Mouse (Mus musculus): ENCODE data around the gene Elavl3. TPM values are rescaled to one million over a fixed set of nuclear protein-coding genes. Genes with fewer than 3 reads are reported as not detected.

Elavl3 gene
- polyA plus RNA-seq, 1 experiment from 2014 or later = 0.12 TPM

DNA sequence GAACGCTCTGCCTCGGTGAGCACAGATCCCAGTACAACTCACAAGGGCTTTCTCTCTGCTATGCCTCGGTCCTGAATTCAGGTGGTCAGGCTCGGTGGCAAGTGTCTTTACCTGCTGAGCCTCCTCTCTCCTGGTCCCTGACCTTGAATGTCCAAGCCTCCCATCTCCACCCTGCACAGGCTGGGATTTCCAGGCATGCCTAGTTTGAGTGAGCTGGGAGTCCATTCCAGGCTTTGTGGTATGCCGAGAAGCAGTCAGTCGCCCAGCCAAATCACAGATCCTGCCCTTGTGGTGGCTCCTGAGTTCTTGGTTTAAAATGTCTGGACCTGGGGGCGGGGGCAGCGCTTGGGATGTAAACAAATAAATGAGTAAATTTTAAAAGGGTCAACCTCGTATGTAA lies 4.5 kb downstream of the Elavl3 start:
- Histone ChIP-seq H3K9me3 (replicated peaks; ENCODE audit: low read length) (no peaks in the 10 kb centered on the region), H3K27ac (no peak overlapping the region), H3K27me3 (ENCODE audit: insufficient read depth, low read length) (peaks cover 25% of the 10 kb centered on the region), H3K36me3 (ENCODE audit: insufficient read depth, low read length) (no peaks in the 10 kb centered on the region), H3K4me1 (replicated peaks; ENCODE audit: insufficient read depth, low read length) (peaks cover 10% of the 10 kb centered on the region), H3K4me3 (replicated peaks; ENCODE audit: low read depth, low read length) (no peak overlapping the region), H3K4me2 (ENCODE audit: low read length) (no peak overlapping the region), H3K9ac (ENCODE audit: low read depth, low read length) (no peak overlapping the region)
- no peak for TF ChIP-seq CTCF (IDR thresholded peaks at IDR 0.05; ENCODE audit: low read depth)
- no peak for ATAC-seq (replicated peaks; ENCODE audit: low FRiP score, low read depth)
- DNase-seq (ENCODE audit: low spot score) = no peak
- 51% methylated on average over 9 of the region's 9 CpGs for WGBS

- Histone ChIP-seq H3K9ac (ENCODE audit: low read depth, low read length) (no peak overlapping the region), H3K27me3 (ENCODE audit: insufficient read depth, low read length) (no peaks in the 10 kb centered on the region), H3K4me2 (ENCODE audit: low read length) (no peak overlapping the region), H3K4me3 (replicated peaks; ENCODE audit: low read depth, low read length) (no peak overlapping the region), H3K36me3 (ENCODE audit: insufficient read depth, low read length) (no peaks in the 10 kb centered on the region), H3K9me3 (replicated peaks; ENCODE audit: low read length) (no peaks in the 10 kb centered on the region), H3K27ac (no peak overlapping the region), H3K4me1 (replicated peaks; ENCODE audit: insufficient read depth, low read length) (no peaks in the 10 kb centered on the region)
- DNase-seq (ENCODE audit: low spot score) (no peak), ATAC-seq (replicated peaks; ENCODE audit: low FRiP score, low read depth) (no peak)
- WGBS = 48% methylated on average over 2 of the region's 2 CpGs
- TF ChIP-seq CTCF (IDR thresholded peaks at IDR 0.05; ENCODE audit: low read depth) = no peak
Observed at GRCm38 (mm10) chr9:22041832-22042231, 10.0 kb downstream of the Elavl3 start.

- H3K36me3 ChIP-seq (ENCODE audit: insufficient read depth, low read length) = no peaks in the 10 kb centered on the region
- H3K4me3 ChIP-seq (replicated peaks; ENCODE audit: low read depth, low read length) = no peak overlapping the region
- ATAC-seq (replicated peaks; ENCODE audit: low FRiP score, low read depth) = no peak
- no peak for TF ChIP-seq CTCF (IDR thresholded peaks at IDR 0.05; ENCODE audit: low read depth)
- no peak overlapping the region for H3K4me2 ChIP-seq (ENCODE audit: low read length)
- WGBS = 52% methylated on average over 10 of the region's 10 CpGs
- H3K27ac ChIP-seq = no peak overlapping the region
- no peaks in the 10 kb centered on the region for H3K9me3 ChIP-seq (replicated peaks; ENCODE audit: low read length)
- H3K27me3 ChIP-seq (ENCODE audit: insufficient read depth, low read length) = no peaks in the 10 kb centered on the region
- H3K9ac ChIP-seq (ENCODE audit: low read depth, low read length) = no peak overlapping the region
- DNase-seq (ENCODE audit: low spot score) = no peak
- no peaks in the 10 kb centered on the region for H3K4me1 ChIP-seq (replicated peaks; ENCODE audit: insufficient read depth, low read length)
Observed at GRCm38 (mm10) chr9:22037826-22038225, 14.0 kb downstream of the Elavl3 start.

DNA sequence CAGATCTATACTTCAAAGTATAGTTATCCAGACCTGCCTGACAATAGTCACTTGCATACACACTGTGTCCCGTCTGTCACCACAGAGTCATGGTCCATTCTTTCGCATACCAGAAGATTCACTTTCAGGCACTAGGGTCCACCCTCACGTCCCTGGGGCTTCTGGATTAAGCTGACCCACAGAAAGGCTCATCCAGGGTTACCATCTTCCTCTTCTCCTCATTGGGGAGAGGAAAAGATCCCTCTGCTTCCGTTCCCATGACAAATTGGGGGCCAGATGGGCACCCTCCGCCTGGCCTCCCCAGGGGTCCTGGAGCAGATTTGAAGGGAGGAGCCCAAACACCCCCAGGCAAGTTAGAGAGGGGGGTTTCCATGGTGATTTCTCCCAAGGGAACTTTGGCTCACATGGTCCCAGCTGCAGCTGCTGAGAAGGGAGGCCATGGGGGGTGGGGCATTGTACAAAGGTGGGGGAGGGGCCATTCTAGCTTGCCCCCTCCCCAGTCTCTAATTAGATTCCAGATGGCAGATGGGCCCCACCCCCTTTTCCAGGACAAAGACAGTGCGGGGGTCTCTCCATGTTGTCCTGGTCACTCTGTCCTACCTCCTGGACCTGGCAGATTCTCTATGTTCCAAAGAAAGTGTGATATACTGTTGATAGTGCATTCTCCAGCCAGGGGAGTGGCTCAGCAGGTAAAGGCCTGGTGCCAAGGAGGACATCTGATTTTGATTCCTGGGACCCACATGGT lies 16.4 kb downstream of the Elavl3 start:
- no peak for ATAC-seq (replicated peaks; ENCODE audit: low FRiP score, low read depth)
- Histone ChIP-seq H3K4me3 (replicated peaks; ENCODE audit: low read depth, low read length) (no peak overlapping the region), H3K27ac (no peak overlapping the region), H3K9ac (ENCODE audit: low read depth, low read length) (no peak overlapping the region), H3K27me3 (ENCODE audit: insufficient read depth, low read length) (no peaks in the 10 kb centered on the region), H3K4me2 (ENCODE audit: low read length) (no peak overlapping the region), H3K36me3 (ENCODE audit: insufficient read depth, low read length) (no peaks in the 10 kb centered on the region), H3K9me3 (replicated peaks; ENCODE audit: low read length) (no peaks in the 10 kb centered on the region), H3K4me1 (replicated peaks; ENCODE audit: insufficient read depth, low read length) (no peaks in the 10 kb centered on the region)
- TF ChIP-seq CTCF (IDR thresholded peaks at IDR 0.05; ENCODE audit: low read depth) = no peak
- 66% methylated on average over 6 of the region's 6 CpGs for WGBS
- DNase-seq (ENCODE audit: low spot score) = no peak

- TF ChIP-seq CTCF (IDR thresholded peaks at IDR 0.05; ENCODE audit: low read depth) = no peak
- ATAC-seq (replicated peaks; ENCODE audit: low FRiP score, low read depth) (no peak), DNase-seq (ENCODE audit: low spot score) (no peak)
- H3K27me3 ChIP-seq (ENCODE audit: insufficient read depth, low read length) = no peaks in the 10 kb centered on the region
- H3K9me3 ChIP-seq (replicated peaks; ENCODE audit: low read length) = no peaks in the 10 kb centered on the region
- H3K9ac ChIP-seq (ENCODE audit: low read depth, low read length) = no peak overlapping the region
- H3K4me1 ChIP-seq (replicated peaks; ENCODE audit: insufficient read depth, low read length) = no peaks in the 10 kb centered on the region
- H3K27ac ChIP-seq = no peak overlapping the region
- 90% methylated on average over 9 of the region's 9 CpGs for WGBS
- no peak overlapping the region for H3K4me3 ChIP-seq (replicated peaks; ENCODE audit: low read depth, low read length)
- no peaks in the 10 kb centered on the region for H3K36me3 ChIP-seq (ENCODE audit: insufficient read depth, low read length)
- H3K4me2 ChIP-seq (ENCODE audit: low read length) = no peak overlapping the region
Observed at GRCm38 (mm10) chr9:22030386-22030785, 21.4 kb downstream of the Elavl3 start.

- WGBS = 66% methylated on average over 7 of the region's 7 CpGs
- TF ChIP-seq CTCF (IDR thresholded peaks at IDR 0.05; ENCODE audit: low read depth) = no peak
- DNase-seq (ENCODE audit: low spot score) = no peak
- ATAC-seq (replicated peaks; ENCODE audit: low FRiP score, low read depth) = no peak
- H3K4me2 ChIP-seq (ENCODE audit: low read length) = no peak overlapping the region
- no peaks in the 10 kb centered on the region for H3K27me3 ChIP-seq (ENCODE audit: insufficient read depth, low read length)
- H3K36me3 ChIP-seq (ENCODE audit: insufficient read depth, low read length) = no peaks in the 10 kb centered on the region
- no peak overlapping the region for H3K9ac ChIP-seq (ENCODE audit: low read depth, low read length)
- H3K4me3 ChIP-seq (replicated peaks; ENCODE audit: low read depth, low read length) = no peak overlapping the region
- no peaks in the 10 kb centered on the region for H3K9me3 ChIP-seq (replicated peaks; ENCODE audit: low read length)
- no peak overlapping the region for H3K27ac ChIP-seq
- no peaks in the 10 kb centered on the region for H3K4me1 ChIP-seq (replicated peaks; ENCODE audit: insufficient read depth, low read length)
Observed at GRCm38 (mm10) chr9:22028467-22028866, 23.4 kb downstream of the Elavl3 start.

GRCm38 (mm10) chr9:22024592-22024991 lies 27.2 kb downstream of the Elavl3 start:
- Histone ChIP-seq H3K27ac (no peak overlapping the region), H3K27me3 (ENCODE audit: insufficient read depth, low read length) (no peaks in the 10 kb centered on the region), H3K36me3 (ENCODE audit: insufficient read depth, low read length) (no peaks in the 10 kb centered on the region), H3K9ac (ENCODE audit: low read depth, low read length) (no peak overlapping the region), H3K4me1 (replicated peaks; ENCODE audit: insufficient read depth, low read length) (no peaks in the 10 kb centered on the region), H3K4me3 (replicated peaks; ENCODE audit: low read depth, low read length) (no peak overlapping the region), H3K4me2 (ENCODE audit: low read length) (no peak overlapping the region), H3K9me3 (replicated peaks; ENCODE audit: low read length) (no peaks in the 10 kb centered on the region)
- 0 out of 2 replicates have a peak, but pooled peaks have one; percentile 17 for ATAC-seq (replicated peaks; ENCODE audit: low FRiP score, low read depth)
- DNase-seq (ENCODE audit: low spot score) = no peak
- no peak for TF ChIP-seq CTCF (IDR thresholded peaks at IDR 0.05; ENCODE audit: low read depth)
- WGBS = 44% methylated on average over 8 of the region's 8 CpGs
